Mouse (Mus musculus) myocyte (in vitro differentiated cells): ENCODE measurements at regions not wholly inside any gene's neighbourhood (a gene's known extent, or its start where the extent isn't known, plus 50 kb on each side); places are given as distances from the start of the nearest gene placed in this dataset.

Experiments
- E2F4 ChIP-seq: IDR thresholded peaks from one replicate; pipeline ENCODE4 v1.6.1; 2011; ENCODE audit warnings: mild to moderate bottlenecking, control low read depth, moderate library complexity; ENCODE audit not compliant: insufficient read depth
- POLR2A ChIP-seq: IDR thresholded peaks from one replicate; pipeline ENCODE4 v1.6.1; 2011; ENCODE audit warnings: low read depth, mild to moderate bottlenecking, control low read depth, moderate library complexity; ENCODE audit not compliant: insufficient read length
- TCF12 ChIP-seq: IDR thresholded peaks from one replicate; pipeline ENCODE4 v1.6.1; 2011; ENCODE audit warnings: mild to moderate bottlenecking, control low read depth; ENCODE audit not compliant: poor library complexity, insufficient read depth, severe bottlenecking
- USF1 ChIP-seq: IDR thresholded peaks from one replicate; pipeline ENCODE4 v1.6.1; 2011; ENCODE audit warnings: low read depth, mild to moderate bottlenecking, control low read depth, moderate library complexity

DNA sequence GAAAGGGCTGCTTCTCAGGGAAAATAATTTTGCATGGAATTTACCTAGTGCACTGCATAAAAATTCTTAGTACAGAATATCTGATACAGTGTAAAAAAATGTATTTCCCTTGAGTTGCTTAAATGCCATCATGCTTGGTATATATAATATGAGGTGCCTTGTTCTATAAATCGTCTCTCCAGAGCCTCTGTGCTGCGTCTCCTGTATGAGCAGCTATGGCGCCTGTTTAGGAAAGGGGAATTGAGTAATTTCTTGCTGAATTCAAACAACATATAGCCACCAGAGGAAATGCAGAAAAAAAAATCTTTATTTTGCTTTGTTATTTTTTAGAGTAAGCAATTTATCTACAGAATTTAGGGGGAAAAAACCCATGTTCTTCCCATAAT lies 95.4 kb upstream of the Rap1b start:
- no peak for TF ChIP-seq TCF12
- TF ChIP-seq E2F4 = no peak
- TF ChIP-seq POLR2A = no peak
- TF ChIP-seq USF1 = no peak
